Mouse (Mus musculus): ENCODE results near the gene Rad51d. TPM values are rescaled to one million over a fixed set of nuclear protein-coding genes. Genes with fewer than 3 reads are reported as not detected.
"Not testable (repeated sequence)": the region's sequence is repeated elsewhere in the genome, so short reads cannot be mapped to it uniquely, and the experiment has no call there.

Rad51d gene
- total RNA-seq, 2 experiments from 2014 or later: 8.0 to 9.3 TPM

DNA sequence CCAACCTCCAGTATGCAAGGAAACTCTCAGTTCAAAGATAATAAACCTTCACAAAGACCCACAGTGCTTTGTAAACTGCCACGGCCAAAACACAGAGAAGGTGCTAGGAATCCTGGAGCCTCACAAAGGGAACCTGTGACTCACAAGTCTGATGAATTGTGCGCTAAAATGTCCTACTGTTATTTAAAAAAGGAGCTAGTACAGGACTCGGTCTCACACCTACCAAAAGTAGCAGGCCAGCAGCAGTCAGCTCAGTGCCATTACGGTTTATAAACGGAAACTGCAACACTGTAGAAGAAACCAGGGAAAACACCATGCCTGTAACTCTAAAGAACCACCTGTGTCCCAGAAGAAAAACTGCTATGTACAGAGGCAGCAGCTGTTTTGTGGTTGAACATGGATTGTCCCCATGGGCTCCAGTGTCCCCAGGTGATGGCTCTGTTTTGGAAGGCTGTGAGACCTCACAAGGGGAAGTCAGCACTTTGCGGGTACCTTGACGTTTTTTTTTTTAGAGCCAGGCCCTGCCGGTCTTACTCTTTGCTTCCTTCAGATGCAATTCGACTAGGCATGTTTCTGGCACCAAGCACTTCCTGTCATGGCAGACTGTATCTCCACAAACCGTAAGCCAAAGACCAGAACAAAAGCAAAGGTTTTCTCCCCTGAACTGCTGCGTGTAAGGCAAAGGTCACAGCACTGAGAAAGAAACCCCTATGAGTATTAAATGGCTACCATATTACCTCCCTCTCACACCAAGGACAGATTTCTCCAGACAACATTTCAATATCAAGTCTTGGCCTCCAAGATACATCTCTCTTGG, 54.6 kb downstream of the Rad51d start:
- no peak for DNase-seq (ENCODE audit: low spot score)
- intact Hi-C loops (cut with DNase I): no loop called here

DNA sequence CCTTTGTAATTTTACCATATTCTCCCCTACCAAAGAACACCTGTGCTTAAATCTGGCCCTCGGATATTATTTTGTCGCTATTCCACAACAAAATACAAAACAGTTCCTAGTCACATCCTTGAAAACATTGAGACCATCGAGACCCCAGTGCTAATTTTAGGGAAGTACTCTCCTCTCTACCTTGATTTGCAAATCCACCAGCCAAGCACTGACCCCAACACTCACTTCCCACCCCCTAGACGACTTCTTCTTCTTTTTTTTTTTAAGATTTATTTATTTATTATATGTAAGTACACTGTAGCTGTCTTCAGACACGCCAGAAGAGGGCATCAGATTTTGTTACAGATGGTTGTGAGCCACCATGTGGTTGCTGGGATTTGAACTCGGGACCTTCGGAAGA, 56.1 kb downstream of the Rad51d start:
- DNase-seq (ENCODE audit: low spot score); intact Hi-C loops (cut with DNase I): not testable (repeated sequence)

- intact Hi-C loops (cut with DNase I): no loop called here
- no peak for DNase-seq (ENCODE audit: low spot score)
These were observed 56.5 kb downstream of the Rad51d start for GRCm38 (mm10) chr11:82833929-82834328.

- DNase-seq (ENCODE audit: low spot score); intact Hi-C loops (cut with DNase I): not testable (repeated sequence)
These were observed 58.0 kb downstream of the Rad51d start for GRCm38 (mm10) chr11:82832402-82832801.

DNA sequence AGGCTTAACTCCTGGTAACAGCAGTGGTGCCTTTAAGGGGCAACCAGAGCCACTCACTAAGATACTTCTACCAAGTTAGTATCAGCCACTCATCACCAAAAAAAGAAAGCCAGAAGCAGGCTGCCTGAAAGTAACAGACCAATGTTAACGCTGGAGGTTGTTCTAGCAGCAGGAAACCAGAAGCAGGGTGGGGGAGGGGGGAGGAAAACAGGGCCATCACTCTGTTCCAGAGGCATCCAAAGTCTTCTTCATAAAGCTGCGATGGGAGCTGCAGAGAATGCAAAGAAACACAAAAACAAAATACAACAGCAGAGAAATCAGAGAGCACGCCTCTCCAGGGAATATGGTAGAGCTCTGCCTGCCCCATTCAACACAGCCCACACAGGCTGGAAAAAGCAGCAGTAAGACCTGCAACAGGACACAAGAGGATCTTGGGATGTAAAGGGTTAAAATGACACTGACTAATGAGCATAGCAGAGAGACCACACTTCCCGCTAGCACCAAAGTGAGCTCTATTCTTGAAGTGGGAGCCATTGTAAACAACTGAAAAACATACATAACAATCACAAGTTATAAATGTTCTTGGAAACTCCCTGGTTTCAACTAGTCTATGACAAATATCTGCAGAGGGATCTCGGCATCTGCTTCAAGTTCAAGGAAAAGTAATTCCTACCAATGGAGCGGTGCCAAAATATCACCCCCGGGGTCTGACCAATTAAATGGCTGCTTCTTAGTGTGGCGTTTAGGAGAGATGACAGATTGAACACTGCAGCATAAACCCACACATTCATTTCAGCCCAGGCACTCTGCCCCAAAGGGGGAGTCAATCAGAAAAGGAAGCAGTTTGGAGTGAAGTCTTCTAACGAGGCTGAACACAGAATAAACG, 59.2 kb downstream of the Rad51d start:
- intact Hi-C loops (cut with DNase I): no loop called here
- DNase-seq (ENCODE audit: low spot score): no peak

DNA sequence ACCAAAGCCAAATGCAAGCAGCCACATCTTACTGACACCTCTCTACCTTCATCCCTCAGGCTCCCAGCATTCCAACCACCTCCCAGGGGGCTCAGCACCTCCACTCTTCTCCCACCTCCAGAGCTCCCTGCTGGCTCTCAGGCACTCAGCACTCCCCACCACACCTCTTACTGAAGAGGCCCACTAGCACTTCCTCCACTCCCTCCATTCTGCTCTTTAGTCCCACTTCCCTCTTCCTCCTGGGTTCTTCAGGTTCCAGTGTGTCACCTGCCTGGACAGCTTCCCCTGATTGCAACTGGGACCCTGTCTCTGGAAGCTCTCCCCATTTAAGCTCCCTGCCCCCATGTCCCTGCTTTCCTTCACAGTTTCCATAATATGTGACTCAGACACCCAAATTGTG, 63.6 kb downstream of the Rad51d start:
- DNase-seq (ENCODE audit: low spot score): no peak
- intact Hi-C loops (cut with DNase I): no loop called here

Other genes starting within 250 kb of the Rad51d start
- gene Cct6b, start 126.3 kb downstream of the Rad51d start, total RNA-seq (2021): under 1 TPM; 0.20 to 0.26 TPM
- 10 to 100 TPM; 13.9 to 15.4 TPM for gene Zfp830, start 126.3 kb downstream of the Rad51d start, total RNA-seq (2021)
- gene Lig3, start 109.5 kb downstream of the Rad51d start, total RNA-seq (2021): 10 to 100 TPM; 17.9 to 21.5 TPM
- gene Rffl, start 19.4 kb downstream of the Rad51d start, total RNA-seq (2021): 1 to 10 TPM; 3.8 to 4.2 TPM
- not detected for gene Fndc8, start 1.5 kb upstream of the Rad51d start, total RNA-seq (2021)
- gene Nle1, start 17.8 kb upstream of the Rad51d start, total RNA-seq (2021): 10 to 100 TPM; 12.1 to 14.5 TPM
- gene Unc45b, start 19.9 kb upstream of the Rad51d start, total RNA-seq (2021): 100 to 1,000 TPM; 172 to 215 TPM
- gene Slfn5, start 60.7 kb upstream of the Rad51d start, total RNA-seq (2021): 10 to 100 TPM; 60.8 to 70.3 TPM
- 1 to 10 TPM; 1.1 to 1.5 TPM for gene Slfn9, start 101.2 kb upstream of the Rad51d start, total RNA-seq (2021)
- under 1 TPM; 0.55 to 0.89 TPM for gene Slfn8, start 130.2 kb upstream of the Rad51d start, total RNA-seq (2021)
- gene Slfn2, start 174.5 kb upstream of the Rad51d start, total RNA-seq (2021): 1 to 10 TPM; 3.2 to 3.8 TPM
- under 1 TPM; 0.13 to 0.28 TPM for gene Slfn1, start 226.2 kb upstream of the Rad51d start, total RNA-seq (2021)